Mouse (Mus musculus): ENCODE results near the gene Ndufa13.

DNA sequence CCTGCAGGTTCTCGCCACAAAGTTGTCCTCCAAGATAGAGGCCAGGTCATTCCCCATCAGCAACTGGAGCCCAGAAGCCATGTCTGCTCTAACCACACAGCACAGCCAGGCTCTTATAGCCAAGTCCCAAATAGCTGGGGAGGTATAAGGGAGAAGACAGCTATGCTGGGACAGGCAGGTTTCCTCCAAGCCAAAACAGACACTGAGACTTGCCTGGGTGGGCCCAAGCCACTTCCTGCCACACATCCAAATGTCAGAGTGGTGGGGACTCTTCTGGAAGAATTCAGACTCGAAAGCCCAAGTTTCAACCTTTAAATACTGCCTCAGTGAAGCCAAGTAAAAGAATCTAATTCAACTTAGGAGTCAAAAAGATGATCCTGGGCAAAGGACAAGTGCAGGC lies 38.0 kb upstream of the Ndufa13 start:
- TF ChIP-seq MAX (IDR thresholded peaks at IDR 0.05; ENCODE audit: low read depth) = no peak
- TF ChIP-seq POLR2A (IDR thresholded peaks at IDR 0.05; ENCODE audit: insufficient read length, low read depth) = no peak
- TF ChIP-seq USF1 (IDR thresholded peaks at IDR 0.05; ENCODE audit: low read depth) = no peak
- TF ChIP-seq TCF12 (IDR thresholded peaks at IDR 0.05; ENCODE audit: insufficient read depth, poor library complexity, severe bottlenecking) = no peak
- no peak for TF ChIP-seq TCF3 (IDR thresholded peaks at IDR 0.05; ENCODE audit: insufficient read length, low read depth)
- no peak for TF ChIP-seq MYOG (IDR thresholded peaks at IDR 0.05; ENCODE audit: control insufficient read depth in 1 of 3, insufficient read depth in 1 of 3, insufficient read length in 2 of 3, low read depth in 2 of 3)
- no peak for TF ChIP-seq E2F4 (IDR thresholded peaks at IDR 0.05; ENCODE audit: insufficient read depth)
- no peak for TF ChIP-seq POLR2AphosphoS2 (IDR thresholded peaks at IDR 0.05; ENCODE audit: insufficient read length, low read depth)
- no peak for TF ChIP-seq CEBPB (IDR thresholded peaks at IDR 0.05; ENCODE audit: insufficient read depth, poor library complexity, severe bottlenecking)
- no peak for TF ChIP-seq SRF (IDR thresholded peaks at IDR 0.05; ENCODE audit: control insufficient read depth, insufficient read length, low read depth)
- no peak for TF ChIP-seq REST (IDR thresholded peaks at IDR 0.05; ENCODE audit: insufficient read depth, insufficient read length)
- TF ChIP-seq MYOD1 (IDR thresholded peaks at IDR 0.05; ENCODE audit: control insufficient read depth in 1 of 3, insufficient read length in 2 of 3, low read depth in 2 of 3) = no peak

Data from myocyte (in vitro differentiated cells).